In the genomic region with DNA sequence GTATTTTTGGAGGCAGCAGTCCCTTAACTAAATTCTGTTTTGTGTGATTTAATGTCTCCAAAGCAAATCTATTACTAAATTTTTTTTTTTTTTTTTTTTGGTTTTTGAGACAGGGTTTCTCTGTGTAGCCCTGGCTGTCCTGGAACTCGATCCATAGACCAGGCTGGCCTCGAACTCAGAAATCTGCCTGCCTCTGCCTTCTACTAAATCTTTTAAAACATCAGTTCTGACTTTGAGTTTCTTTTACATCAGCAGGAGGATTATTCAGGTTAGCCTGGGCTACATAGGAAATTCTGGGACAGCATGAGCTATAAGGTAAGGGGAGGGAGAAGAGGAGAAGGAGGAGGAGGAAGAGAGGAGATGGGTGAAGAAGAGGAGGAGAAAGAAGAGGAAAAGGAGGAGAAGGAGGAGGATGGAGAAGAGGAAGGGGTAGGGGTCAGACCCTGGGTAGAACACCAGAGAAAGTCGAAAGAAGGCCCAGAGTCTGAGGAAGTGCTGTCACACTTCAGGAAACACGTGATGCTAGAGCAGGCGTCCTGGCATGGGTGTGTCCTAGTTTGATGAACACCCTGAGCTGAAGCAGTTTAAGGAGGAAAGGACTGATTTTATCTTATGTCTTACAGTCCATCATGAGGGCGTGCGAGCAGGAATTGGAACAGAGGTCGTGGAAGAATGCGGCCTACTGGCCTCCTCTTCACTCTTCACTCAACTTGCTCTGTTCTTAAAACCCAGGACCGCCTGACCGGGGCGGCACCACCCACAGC, we compare ENCODE assay signal across 10 mouse cellular contexts. TPM values are rescaled to one million over a fixed set of nuclear protein-coding genes. Genes with fewer than 3 reads are reported as not detected.
A peak's percentile ranks its signal among the peaks of the same experiment; 100 is the strongest.
DNase-seq lines count a peak whose midpoint lies in the region; ATAC-seq and TF ChIP-seq lines count a peak whose summit lies in the region.
"Had no signal": no experiment of that assay in that cellular context is flagged by ENCODE, and none has a peak within 500 bp of the region (broad histone marks: within the 10 kb centered on the region; RNA-seq: fewer than 3 reads in every experiment).

No protein-coding gene starts in this region.

- peak in 1 of 2 experiments; percentile 60; a peak in 2 of 4 replicates for TF ChIP-seq POLR2A in MEL (IDR thresholded peaks at IDR 0.05; ENCODE audit: control insufficient read depth in 1 of 2, insufficient read depth in 1 of 2, low read depth in 1 of 2, low read length in 2 of 2, poor library complexity in 1 of 2)

- peak overlapping the region in 1 of 2 experiments; percentile 8; a peak in 1 of 4 replicates for H3K4me3 ChIP-seq in MEL (ENCODE audit: control insufficient read depth in 1 of 2, insufficient read depth in 1 of 2, low read depth in 2 of 2, low read length in 2 of 2)
- no peak overlapping the region for H3K4me3 ChIP-seq in liver, embryonic 12.5 days
- H3K4me3 ChIP-seq: hindbrain, embryonic 15.5 days had no signal

- TF ChIP-seq RAD21 in MEL (IDR thresholded peaks at IDR 0.05; ENCODE audit: low read depth, low read length): no peak

- TF ChIP-seq CTCF in MEL (IDR thresholded peaks at IDR 0.05 in 2 of 3, conservative IDR thresholded peaks at IDR 0.05 in 1 of 3; ENCODE audit: control insufficient read depth in 1 of 3, insufficient read depth in 1 of 3, low read depth in 2 of 3, low read length in 3 of 3, poor library complexity in 1 of 3, severe bottlenecking in 1 of 3): no peak

- peaks cover 0 to 28% of the 10 kb centered on the region in 2 experiments; a peak in 2 of 4 replicates for H3K36me3 ChIP-seq in MEL (ENCODE audit: control insufficient read depth in 1 of 2, insufficient read depth in 2 of 2, low read length in 2 of 2)
- no peaks in the 10 kb centered on the region for H3K36me3 ChIP-seq in liver, embryonic 12.5 days
- H3K36me3 ChIP-seq: hindbrain, embryonic 15.5 days had no signal

- H3K27ac ChIP-seq in MEL (ENCODE audit: control insufficient read depth, low read depth, low read length): peak overlapping the region; percentile 97
- peak overlapping the region; percentile 78 for H3K27ac ChIP-seq in liver, embryonic 12.5 days
- H3K27ac ChIP-seq: hindbrain, embryonic 15.5 days had no signal

- peak; percentile 84 for ATAC-seq in liver, embryonic 12.5 days
- ATAC-seq in frontal cortex, adult (ENCODE audit: low TSS enrichment): no peak

- H3K79me2 ChIP-seq in MEL (ENCODE audit: control insufficient read depth, insufficient read depth, low read length, poor library complexity): no peaks in the 10 kb centered on the region; the same call in 1 of the 2 replicates

- 37% methylated on average over 12 of the region's 12 CpGs for WGBS in liver, embryonic 12.5 days (ENCODE audit: insufficient replicate concordance)

- H3K4me2 ChIP-seq in liver, embryonic 12.5 days: peak overlapping the region; percentile 48
- H3K4me2 ChIP-seq: hindbrain, embryonic 15.5 days had no signal

- peaks cover 8 to 36% of the 10 kb centered on the region in 2 experiments for H3K4me1 ChIP-seq in MEL (ENCODE audit: control insufficient read depth in 1 of 2, insufficient read depth in 2 of 2, low read length in 2 of 2)
- H3K4me1 ChIP-seq in liver, embryonic 12.5 days: peaks cover 59% of the 10 kb centered on the region

- no peaks in the 10 kb centered on the region for H3K27me3 ChIP-seq in MEL (ENCODE audit: control insufficient read depth in 1 of 2, insufficient read depth in 2 of 2, low read length in 2 of 2)
- H3K27me3 ChIP-seq in liver, embryonic 12.5 days (replicated peaks): no peaks in the 10 kb centered on the region
- H3K27me3 ChIP-seq: CH12.LX had no signal

- TF ChIP-seq EP300 in MEL (IDR thresholded peaks at IDR 0.05; ENCODE audit: low read depth in 1 of 2, low read length in 2 of 2): peak in 1 of 2 experiments; percentile 54; a peak in 1 of 4 replicates

- peak; percentile 19 for DNase-seq in kidney, adult 11 months
- DNase-seq in kidney, postnatal 4 days: no peak
- DNase-seq in MEL (ENCODE audit: low read depth, low spot score): peak; percentile 89
- DNase-seq in spleen, postnatal 36 days (ENCODE audit: low spot score in 2 of 2): peak; percentile 82 to 85
- no peak for DNase-seq in gastrocnemius, postnatal 25 days
- no peak for DNase-seq in urinary bladder, postnatal 4 days (ENCODE audit: low spot score in 2 of 2)

- peak overlapping the region; percentile 67 for H3K9ac ChIP-seq in MEL (ENCODE audit: control insufficient read depth, low read depth, low read length, poor library complexity, severe bottlenecking)
- peak overlapping the region; percentile 37 for H3K9ac ChIP-seq in liver, embryonic 12.5 days
- H3K9ac ChIP-seq: hindbrain, embryonic 15.5 days had no signal

- no peaks in the 10 kb centered on the region for H3K9me3 ChIP-seq in MEL (replicated peaks; ENCODE audit: insufficient read depth, low read length)
- no peaks in the 10 kb centered on the region for H3K9me3 ChIP-seq in liver, embryonic 12.5 days (replicated peaks)
- H3K9me3 ChIP-seq: hindbrain, embryonic 15.5 days had no signal

TF ChIP-seq in MEL, 35 proteins besides CTCF, POLR2A, EP300 and RAD21:
- TF ChIP-seq MXI1 (IDR thresholded peaks at IDR 0.05; ENCODE audit: low read depth, low read length) (peak; percentile 75), POLR2AphosphoS5 (IDR thresholded peaks at IDR 0.05; ENCODE audit: borderline replicate concordance, low read depth, low read length) (no peak), TBP (IDR thresholded peaks at IDR 0.05; ENCODE audit: low read depth, low read length) (peak; percentile 77), TCF12 (IDR thresholded peaks at IDR 0.05; ENCODE audit: low read depth, low read length) (0 out of 2 replicates have a peak, but pooled peaks have one; percentile 29), SIN3A (IDR thresholded peaks at IDR 0.05; ENCODE audit: low read length) (peak; percentile 18; the same call in 1 of the 2 replicates), BHLHE40 (IDR thresholded peaks at IDR 0.05; ENCODE audit: borderline replicate concordance, low read depth, low read length) (peak; percentile 67; the same call in 1 of the 2 replicates), MAZ (IDR thresholded peaks at IDR 0.05; ENCODE audit: low read depth, low read length) (no peak), HCFC1 (IDR thresholded peaks at IDR 0.05; ENCODE audit: low read depth, low read length) (peak; percentile 30; the same call in 1 of the 2 replicates), USF2 (IDR thresholded peaks at IDR 0.05; ENCODE audit: borderline replicate concordance in 1 of 2, insufficient read depth in 1 of 2, low read depth in 1 of 2, low read length in 2 of 2) (peak; percentile 45 to 71; a peak in 3 of 4 replicates), CHD1 (IDR thresholded peaks at IDR 0.05; ENCODE audit: low read depth, low read length) (no peak), MYC (IDR thresholded peaks at IDR 0.05; ENCODE audit: low read depth, low read length) (peak; percentile 84), SMC3 (IDR thresholded peaks at IDR 0.05; ENCODE audit: low read depth, low read length) (no peak), GATA1 (IDR thresholded peaks at IDR 0.05; ENCODE audit: low read depth, low read length) (peak; percentile 72), ZNF384 (IDR thresholded peaks at IDR 0.05; ENCODE audit: low read depth, low read length) (peak; percentile 56; the same call in 1 of the 2 replicates), ELF1 (IDR thresholded peaks at IDR 0.05; ENCODE audit: low read depth, low read length) (0 out of 2 replicates have a peak, but pooled peaks have one; percentile 47), MAX (IDR thresholded peaks at IDR 0.05; ENCODE audit: low read length) (peak; percentile 93), NELFE (IDR thresholded peaks at IDR 0.05; ENCODE audit: low read depth, low read length) (peak; percentile 43), USF1 (IDR thresholded peaks at IDR 0.05; ENCODE audit: low read depth, low read length) (peak; percentile 94), RCOR1 (IDR thresholded peaks at IDR 0.05; ENCODE audit: low read depth, low read length) (no peak), ETS1 (IDR thresholded peaks at IDR 0.05; ENCODE audit: low read depth, low read length) (peak; percentile 76)

RNA-seq across cellular contexts. Expression of a gene that starts 5.5 kb away (rescaled TPM):
- total RNA-seq in MEL (2012; rRNA removed): 66.6 and 88.1 TPM in 2 replicates
- 10 to 100 TPM; 68.3 to 71.0 TPM for polyA plus RNA-seq in MEL (2012; ENCODE audit: insufficient read depth in 1 of 2, insufficient read length in 2 of 2, low read depth in 1 of 2, low replicate concordance in 2 of 2, missing spikeins in 1 of 2)
- polyA plus RNA-seq in liver, embryonic 12.5 days (2016; fragmentation: Nextera tagmentation; extraction: Ambion mirVana): 29.6 and 30.6 TPM in 2 replicates
- total RNA-seq in gastrocnemius, postnatal 25 days (2021): 1 to 10 TPM; 5.1 to 6.9 TPM

RNA-seq across cellular contexts. Expression of a gene that starts 21.4 kb away (rescaled TPM):
- 1.3 and 1.4 TPM in 2 replicates for total RNA-seq in MEL (2012; rRNA removed)
- 1 to 10 TPM in 1 of 2 experiments, not detected in 1; 2.1 TPM for polyA plus RNA-seq in MEL (2012; ENCODE audit: insufficient read depth in 1 of 2, insufficient read length in 2 of 2, low read depth in 1 of 2, low replicate concordance in 2 of 2, missing spikeins in 1 of 2)
- 1.5 and 1.6 TPM in 2 replicates for polyA plus RNA-seq in liver, embryonic 12.5 days (2016; fragmentation: Nextera tagmentation; extraction: Ambion mirVana)
- total RNA-seq in gastrocnemius, postnatal 25 days (2021): 1 to 10 TPM; 1.1 to 1.7 TPM

Comparison
In these comparisons a context has a peak if more than half of its experiments do, and no peak if none do; other contexts are left out.
1. DNase-seq: peak in kidney, adult 11 months (single experiment), MEL (single experiment) and spleen, postnatal 36 days (2 of 2); none in kidney, postnatal 4 days (0 of 2), gastrocnemius, postnatal 25 days (single experiment) and urinary bladder, postnatal 4 days (0 of 2).